Mouse (Mus musculus) lung, postnatal 10 days (tissue): ENCODE data around the gene Olfr680-ps1.
"Not testable (repeated sequence)": the region's sequence is repeated elsewhere in the genome, so short reads cannot be mapped to it uniquely, and the experiment has no call there.

Experiments used
- DNase-seq: peaks from one replicate; pipeline ENCODE4 v3.0.0; 2021

The Olfr680-ps1 gene

DNA sequence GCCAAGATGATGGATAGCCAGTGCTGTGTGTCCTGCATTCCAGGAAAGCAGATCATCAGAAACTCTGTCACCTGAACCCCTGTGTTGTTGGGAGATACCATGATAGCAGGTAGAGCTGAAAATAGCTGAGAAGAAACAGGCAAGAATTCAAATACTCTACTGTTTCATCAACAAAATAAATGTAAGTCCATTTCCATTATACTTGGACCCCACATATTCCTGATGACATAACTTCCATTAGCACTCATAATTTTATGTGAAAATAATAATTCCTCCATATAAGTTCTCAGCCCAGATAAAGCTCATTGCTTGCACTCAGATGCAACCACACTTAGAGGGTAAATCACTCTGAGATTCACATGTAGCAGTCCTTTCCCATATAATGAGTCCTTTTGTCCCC, at the start of gene Olfr680-ps1:
Gene Olfr680-ps1 (minus strand): TSS at position 101 of the 400 bp plus-strand sequence.
- not testable (repeated sequence) for DNase-seq

- DNase-seq: no peak
Observed at GRCm38 (mm10) chr7:105141275-105141674, 48.7 kb upstream of the Olfr680-ps1 start.

DNA sequence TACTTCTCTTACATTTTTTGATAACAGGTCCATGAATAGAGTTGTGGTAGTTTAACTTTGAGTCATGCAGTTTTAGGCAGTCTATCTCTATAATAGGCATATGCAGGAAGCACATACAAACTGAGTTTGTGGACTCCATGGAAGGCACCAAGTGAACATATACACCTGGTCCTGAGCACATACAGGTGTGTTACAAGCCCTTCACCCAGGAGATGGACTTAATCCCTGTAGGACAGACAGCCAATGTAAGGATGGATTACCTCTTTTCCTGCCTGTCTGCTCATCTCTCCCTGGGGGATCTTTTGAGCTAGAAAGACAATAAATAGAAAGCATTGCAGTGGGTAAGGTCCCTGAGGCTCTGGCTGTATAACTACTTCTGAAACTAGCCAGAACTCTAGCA, 23.9 kb upstream of the Olfr680-ps1 start, which contains the start of gene Olfr681:
Gene Olfr681 (plus strand): TSS at position 301 of the 400 bp plus-strand sequence.
- no peak for DNase-seq

GRCm38 (mm10) chr7:105080905-105081304, 11.7 kb downstream of the Olfr680-ps1 start, which contains the start of gene Olfr679:
Olfr679 (plus strand) TSS chr7:105081205.
- no peak for DNase-seq

- no peak for DNase-seq
Observed at GRCm38 (mm10) chr7:105064175-105064574, 28.4 kb downstream of the Olfr680-ps1 start, which contains the start of gene Olfr678. Olfr678 (plus strand) TSS chr7:105064475.

DNA sequence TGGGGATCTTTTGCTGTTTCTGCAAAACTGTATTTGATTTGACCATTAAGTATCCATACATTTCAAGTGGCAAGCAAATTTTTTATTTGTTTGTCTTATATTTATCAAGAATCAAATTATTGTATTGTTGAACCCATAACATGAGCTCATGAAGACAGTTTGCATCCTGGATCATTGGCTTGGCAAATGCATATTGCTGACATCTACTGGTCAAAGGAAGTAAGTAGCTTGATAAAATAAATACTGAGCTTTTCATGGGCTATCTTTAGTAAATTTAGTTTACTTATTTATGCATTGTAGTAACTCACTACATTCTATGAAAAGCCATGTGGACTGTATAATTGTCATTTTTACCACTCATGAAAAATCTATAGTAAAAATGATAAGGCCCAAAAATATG, 33.7 kb downstream of the Olfr680-ps1 start:
- DNase-seq: no peak
